Mouse (Mus musculus): ENCODE results near the gene Tbx19.

GRCm38 (mm10) chr1:165094871-165095270 lies 65.7 kb downstream of the Tbx19 start:
- TF ChIP-seq POLR2A (IDR thresholded peaks at IDR 0.05; ENCODE audit: extremely low read depth, insufficient read depth, low read length) (no peak), CTCF (IDR thresholded peaks at IDR 0.05; ENCODE audit: low read depth, low read length) (no peak)
